Mouse (Mus musculus): ENCODE data around the gene Hoxd13. TPM values are rescaled to one million over a fixed set of nuclear protein-coding genes. Genes with fewer than 3 reads are reported as not detected.

Gene Hoxd13
- polyA plus RNA-seq, 1 experiment: not detected

DNA sequence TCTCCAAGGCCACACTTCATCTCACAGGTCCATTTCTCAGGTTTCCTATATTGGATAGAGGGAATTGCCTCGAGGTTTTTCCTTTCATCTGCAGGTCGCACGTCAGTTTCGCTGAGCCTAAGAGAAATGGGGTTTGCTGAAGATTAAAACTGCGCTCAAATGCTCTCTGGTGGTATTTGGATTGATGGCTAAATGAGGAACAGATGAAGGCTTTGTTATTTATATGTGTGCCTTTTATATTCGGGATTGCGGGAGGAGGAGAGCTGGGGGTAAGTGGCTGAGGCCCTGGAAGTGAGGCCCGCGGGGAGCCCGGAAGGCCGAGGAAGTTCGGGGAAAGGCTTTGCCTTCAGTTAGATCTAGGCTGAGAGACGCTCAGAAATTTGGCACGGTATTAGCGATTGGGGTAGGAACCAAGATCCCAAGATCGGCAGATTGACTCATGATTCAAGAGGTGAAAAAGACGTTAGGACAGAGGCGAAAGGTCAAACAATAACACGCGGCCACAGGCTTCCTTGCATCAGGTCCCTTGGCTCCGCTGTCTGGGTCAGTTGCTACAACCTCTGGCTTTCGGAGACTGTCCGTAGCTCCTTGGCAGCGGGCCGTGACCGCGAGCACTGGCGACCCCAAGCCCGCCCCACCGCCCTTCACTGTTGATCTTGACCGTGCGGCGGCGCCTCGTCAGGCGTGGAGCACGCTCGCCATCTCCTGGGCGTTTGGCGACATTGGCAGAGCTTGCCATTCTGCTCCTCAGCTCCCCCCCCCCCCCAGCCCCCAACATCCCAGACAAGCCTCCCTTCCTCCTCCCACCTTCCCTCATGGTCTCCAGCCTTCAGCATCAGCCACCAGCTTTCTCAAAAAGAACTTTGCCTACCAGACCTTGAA, 4.6 kb downstream of the Hoxd13 start:
- Histone ChIP-seq H3K27ac (replicated peaks; ENCODE audit: low read depth, low read length) (no peak overlapping the region), H3K4me1 (ENCODE audit: control insufficient read depth, insufficient read depth, insufficient read length, low read length) (no peaks in the 10 kb centered on the region), H3K4me3 (ENCODE audit: insufficient read depth, low read depth, low read length) (peak overlapping the region; percentile 36; the same call in 1 of the 2 replicates)

GRCm38 (mm10) chr2:74673835-74674425, 5.8 kb downstream of the Hoxd13 start:
- Histone ChIP-seq H3K4me3 (ENCODE audit: insufficient read depth, low read depth, low read length) (no peak overlapping the region), H3K27ac (replicated peaks; ENCODE audit: low read depth, low read length) (no peak overlapping the region), H3K4me1 (ENCODE audit: control insufficient read depth, insufficient read depth, insufficient read length, low read length) (no peaks in the 10 kb centered on the region)

- H3K4me1 ChIP-seq (ENCODE audit: control insufficient read depth, insufficient read depth, insufficient read length, low read length): no peaks in the 10 kb centered on the region
- no peak within 1 kb of the TSS for H3K27ac ChIP-seq (replicated peaks; ENCODE audit: low read depth, low read length)
- no peak within 1 kb of the TSS for H3K4me3 ChIP-seq (ENCODE audit: insufficient read depth, low read depth, low read length)
Measured at GRCm38 (mm10) chr2:74674881-74675665, 7.0 kb downstream of the Hoxd13 start, which contains the start of gene Hoxd12. Gene Hoxd12, plus strand, starts transcription at chr2:74675013.

- H3K4me3 ChIP-seq (ENCODE audit: insufficient read depth, low read depth, low read length): no peak overlapping the region
- H3K27ac ChIP-seq (replicated peaks; ENCODE audit: low read depth, low read length): no peak overlapping the region
- no peaks in the 10 kb centered on the region for H3K4me1 ChIP-seq (ENCODE audit: control insufficient read depth, insufficient read depth, insufficient read length, low read length)
Measured at GRCm38 (mm10) chr2:74675666-74676282, 7.7 kb downstream of the Hoxd13 start.

GRCm38 (mm10) chr2:74676376-74677052, 8.4 kb downstream of the Hoxd13 start:
- H3K4me1 ChIP-seq (ENCODE audit: control insufficient read depth, insufficient read depth, insufficient read length, low read length): no peaks in the 10 kb centered on the region
- no peak overlapping the region for H3K4me3 ChIP-seq (ENCODE audit: insufficient read depth, low read depth, low read length)
- H3K27ac ChIP-seq (replicated peaks; ENCODE audit: low read depth, low read length): no peak overlapping the region

DNA sequence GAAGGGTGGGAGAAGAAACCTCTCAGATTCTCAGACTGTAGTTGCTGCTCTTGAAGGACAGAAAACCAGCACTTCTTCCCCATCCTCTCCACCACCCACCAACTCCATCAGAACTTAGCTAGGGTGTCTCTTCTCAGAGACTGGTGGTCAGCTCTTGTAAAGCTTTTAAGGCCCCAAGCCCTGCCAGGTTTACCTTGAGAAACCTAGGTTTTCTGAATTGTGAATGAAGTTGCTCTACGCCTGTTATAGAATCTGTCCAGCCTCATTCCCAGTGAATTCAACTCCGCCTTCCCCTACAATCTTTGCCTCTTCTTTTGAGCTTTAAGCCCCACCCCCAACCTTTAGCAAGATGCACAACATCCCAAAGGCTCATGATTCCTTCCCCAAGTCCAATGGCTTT, 9.0 kb downstream of the Hoxd13 start:
- H3K4me1 ChIP-seq (ENCODE audit: control insufficient read depth, insufficient read depth, insufficient read length, low read length): no peaks in the 10 kb centered on the region; the same call in 1 of the 2 replicates

GRCm38 (mm10) chr2:74678891-74679595, 10.9 kb downstream of the Hoxd13 start, which contains the start of gene Hoxd11:
Gene Hoxd11, plus strand, starts transcription at chr2:74679557.
- no peak within 1 kb of the TSS for H3K27ac ChIP-seq (replicated peaks; ENCODE audit: low read depth, low read length)
- H3K4me3 ChIP-seq (ENCODE audit: insufficient read depth, low read depth, low read length): no peak within 1 kb of the TSS
- no peaks in the 10 kb centered on the region; the same call in 1 of the 2 replicates for H3K4me1 ChIP-seq (ENCODE audit: control insufficient read depth, insufficient read depth, insufficient read length, low read length)

More for the DNA sequence above, 9.0 kb downstream of the Hoxd13 start:
- no peak overlapping the region for H3K4me3 ChIP-seq (ENCODE audit: insufficient read depth, low read depth, low read length)
- no peak overlapping the region for H3K27ac ChIP-seq (replicated peaks; ENCODE audit: low read depth, low read length)

GRCm38 (mm10) chr2:74679596-74679971, 11.5 kb downstream of the Hoxd13 start:
- Histone ChIP-seq H3K4me1 (ENCODE audit: control insufficient read depth, insufficient read depth, insufficient read length, low read length) (no peaks in the 10 kb centered on the region; the same call in 1 of the 2 replicates), H3K4me3 (ENCODE audit: insufficient read depth, low read depth, low read length) (no peak overlapping the region), H3K27ac (replicated peaks; ENCODE audit: low read depth, low read length) (no peak overlapping the region)

GRCm38 (mm10) chr2:74679980-74680379, 11.9 kb downstream of the Hoxd13 start:
- Histone ChIP-seq H3K4me3 (ENCODE audit: insufficient read depth, low read depth, low read length) (no peak overlapping the region), H3K27ac (replicated peaks; ENCODE audit: low read depth, low read length) (no peak overlapping the region)

GRCm38 (mm10) chr2:74680561-74681398, 12.7 kb downstream of the Hoxd13 start:
- Histone ChIP-seq H3K4me3 (ENCODE audit: insufficient read depth, low read depth, low read length) (no peak overlapping the region), H3K4me1 (ENCODE audit: control insufficient read depth, insufficient read depth, insufficient read length, low read length) (no peaks in the 10 kb centered on the region; the same call in 1 of the 2 replicates), H3K27ac (replicated peaks; ENCODE audit: low read depth, low read length) (no peak overlapping the region)

More at GRCm38 (mm10) chr2:74679980-74680379, 11.9 kb downstream of the Hoxd13 start:
- H3K4me1 ChIP-seq (ENCODE audit: control insufficient read depth, insufficient read depth, insufficient read length, low read length): no peaks in the 10 kb centered on the region; the same call in 1 of the 2 replicates

DNA sequence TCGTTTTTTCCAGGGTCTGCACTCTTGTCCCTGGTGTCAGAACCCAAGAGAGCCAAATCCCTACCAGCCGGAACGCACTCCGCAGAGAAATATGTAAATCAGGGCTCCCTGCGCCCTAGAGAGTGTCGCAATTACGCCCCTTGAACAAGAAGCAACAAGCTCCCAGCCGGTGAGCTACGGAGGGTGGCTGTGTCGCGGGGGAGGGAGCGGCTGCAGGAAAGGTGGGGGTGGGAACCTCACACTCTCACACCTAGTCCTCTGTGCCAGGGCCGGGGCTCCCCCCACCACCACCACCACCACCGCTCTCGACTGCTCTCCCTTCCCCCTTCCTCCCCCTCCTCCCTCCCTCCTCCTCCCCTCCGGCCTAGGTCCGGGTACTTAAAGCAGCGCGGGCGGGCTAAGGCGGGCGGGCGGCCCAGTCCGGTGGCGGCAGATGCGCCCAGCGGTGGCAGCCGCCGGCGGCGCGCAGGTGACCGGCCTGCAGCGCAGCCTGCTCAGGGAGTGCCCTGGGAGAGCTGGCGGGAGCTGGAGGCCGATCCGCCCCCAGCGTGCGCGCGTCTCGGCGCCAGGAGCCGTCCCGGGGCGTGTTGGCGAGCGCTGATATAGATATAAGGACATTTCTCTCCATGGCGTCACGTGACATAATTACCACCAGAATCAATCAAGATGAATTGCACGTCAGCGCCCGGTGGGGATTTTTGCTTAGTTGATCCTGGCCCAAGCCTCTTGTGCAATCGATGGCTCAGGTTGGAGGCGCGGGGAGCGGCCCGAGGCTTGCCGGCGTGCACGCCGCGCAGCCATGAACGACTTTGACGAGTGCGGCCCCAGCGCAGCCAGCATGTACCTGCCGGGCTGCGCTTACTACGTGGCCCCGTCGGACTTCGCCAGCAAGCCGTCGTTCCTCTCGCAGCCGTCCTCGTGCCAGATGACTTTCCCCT, 13.8 kb downstream of the Hoxd13 start:
- no peaks in the 10 kb centered on the region; the same call in 1 of the 2 replicates for H3K4me1 ChIP-seq (ENCODE audit: control insufficient read depth, insufficient read depth, insufficient read length, low read length)
- H3K27ac ChIP-seq (replicated peaks; ENCODE audit: low read depth, low read length): no peak overlapping the region
- peak overlapping the region; percentile 37 for H3K4me3 ChIP-seq (ENCODE audit: insufficient read depth, low read depth, low read length)

DNA sequence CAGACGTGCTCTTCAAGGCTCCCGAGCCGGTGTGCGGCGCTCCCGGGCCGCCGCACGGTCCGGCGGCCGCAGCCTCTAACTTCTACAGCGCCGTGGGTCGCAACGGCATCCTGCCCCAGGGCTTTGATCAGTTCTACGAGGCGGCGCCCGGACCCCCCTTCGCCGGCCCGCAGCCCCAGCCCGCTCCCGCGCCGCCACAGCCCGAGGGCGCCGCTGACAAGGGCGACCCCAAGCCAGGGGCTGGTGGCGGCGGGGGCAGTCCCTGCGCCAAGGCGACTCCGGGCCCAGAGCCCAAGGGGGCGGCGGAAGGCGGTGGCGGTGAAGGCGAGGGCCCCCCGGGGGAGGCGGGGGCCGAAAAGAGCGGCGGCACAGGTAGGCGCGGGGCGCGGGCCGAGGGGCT, 14.7 kb downstream of the Hoxd13 start:
- Histone ChIP-seq H3K4me1 (ENCODE audit: control insufficient read depth, insufficient read depth, insufficient read length, low read length) (no peaks in the 10 kb centered on the region; the same call in 1 of the 2 replicates), H3K27ac (replicated peaks; ENCODE audit: low read depth, low read length) (no peak overlapping the region), H3K4me3 (ENCODE audit: insufficient read depth, low read depth, low read length) (no peak overlapping the region)
